Mouse (Mus musculus) lung, adult 2 months (tissue): ENCODE results near the gene Gm7861.
"Not testable (repeated sequence)": the region's sequence is repeated elsewhere in the genome, so short reads cannot be mapped to it uniquely, and the experiment has no call there.

Experiments used
- CTCF ChIP-seq: fragments of 200-500 bp; IDR thresholded peaks from 2 replicates; pipeline ENCODE4 v1.5.1; 2011; ENCODE audit warnings: mild to moderate bottlenecking, low read length, control low read depth; ENCODE audit not compliant: insufficient read depth
- POLR2A ChIP-seq: fragments of 200-500 bp; IDR thresholded peaks from 2 replicates; pipeline ENCODE4 v1.6.1; 2011; ENCODE audit warnings: low read depth, mild to moderate bottlenecking, control low read depth, low read length, borderline replicate concordance; ENCODE audit errors: extremely low read depth

DNA sequence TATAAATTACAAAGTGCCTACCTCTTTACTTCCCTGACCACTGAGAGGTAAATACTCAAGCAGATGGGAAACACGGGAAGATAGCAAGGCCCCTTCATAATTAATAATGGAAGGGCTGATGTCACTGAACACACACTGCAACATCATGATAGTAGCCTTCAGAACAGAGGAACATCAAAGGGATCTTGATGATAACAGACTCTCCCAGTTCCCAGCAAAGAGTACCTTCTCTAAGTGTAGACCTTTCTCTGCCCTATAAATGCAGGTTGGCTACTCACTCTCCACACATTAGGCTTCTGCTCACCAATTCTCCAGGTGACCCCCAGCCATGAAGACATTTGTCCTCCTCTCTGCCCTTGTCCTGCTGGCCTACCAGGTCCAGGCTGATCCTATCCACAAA is 29.2 kb downstream of the Gm7861 start, which contains the start of gene Defa37:
- TF ChIP-seq CTCF, POLR2A: not testable (repeated sequence)
